Mouse (Mus musculus): ENCODE results near the gene Atp6v0c.

The Atp6v0c gene

GRCm38 (mm10) chr17:24205284-24205888 is 35.9 kb upstream of the Atp6v0c start, which contains the start of gene Tbc1d24:
Gene Tbc1d24 (minus strand): TSS chr17:24205562.
- TF ChIP-seq GATA4 (IDR thresholded peaks at IDR 0.05; ENCODE audit: insufficient replicate concordance, low read length) = no peak

- TF ChIP-seq GATA4 (IDR thresholded peaks at IDR 0.05; ENCODE audit: insufficient replicate concordance, low read length) = no peak
These were observed 35.3 kb upstream of the Atp6v0c start for GRCm38 (mm10) chr17:24204846-24205245.

GRCm38 (mm10) chr17:24203611-24204534 is 34.4 kb upstream of the Atp6v0c start:
- TF ChIP-seq GATA4 (IDR thresholded peaks at IDR 0.05; ENCODE audit: insufficient replicate concordance, low read length) = no peak

DNA sequence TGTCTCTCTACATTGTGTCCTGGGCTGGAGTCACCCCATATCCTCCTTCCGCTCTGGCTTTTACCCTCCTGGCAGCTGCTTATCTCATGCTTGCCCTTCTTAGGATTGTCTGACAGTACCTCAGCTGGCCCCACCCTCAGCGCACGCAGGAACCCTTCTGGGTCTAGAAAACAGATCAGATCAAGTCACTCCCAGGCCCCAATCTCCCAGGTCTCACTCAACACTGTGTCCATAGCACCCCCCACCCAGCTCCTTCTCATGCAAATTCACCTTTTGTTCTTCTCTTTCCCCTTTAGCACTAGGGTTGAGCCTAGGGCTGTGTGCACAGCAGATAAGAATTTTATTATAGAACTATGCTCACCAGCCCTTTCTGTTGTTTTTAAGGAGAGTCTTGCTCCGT is 33.6 kb upstream of the Atp6v0c start:
- TF ChIP-seq GATA4 (IDR thresholded peaks at IDR 0.05; ENCODE audit: insufficient replicate concordance, low read length) = no peak

DNA sequence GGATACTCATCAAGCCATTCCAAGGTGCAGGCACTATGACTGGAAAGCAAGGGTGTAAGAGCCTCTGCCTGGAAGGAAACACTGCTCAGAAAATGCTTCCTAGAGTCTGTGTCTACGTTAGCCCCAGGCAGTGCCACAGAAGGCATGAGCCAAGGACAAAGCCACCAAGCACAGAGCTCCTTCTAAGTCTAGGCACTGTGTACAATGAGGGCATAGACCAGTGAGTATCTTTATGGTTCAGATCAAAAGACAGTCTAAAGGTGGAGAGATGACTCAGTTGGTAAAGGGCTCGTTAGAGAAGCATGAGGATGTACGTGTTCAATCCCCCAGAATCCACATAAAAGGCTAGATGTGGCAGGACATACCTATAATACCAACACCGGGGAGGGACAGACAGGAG is 31.6 kb upstream of the Atp6v0c start:
- TF ChIP-seq GATA4 (IDR thresholded peaks at IDR 0.05; ENCODE audit: insufficient replicate concordance, low read length) = no peak

- no peak for TF ChIP-seq GATA4 (IDR thresholded peaks at IDR 0.05; ENCODE audit: insufficient replicate concordance, low read length)
These were observed 30.2 kb upstream of the Atp6v0c start for GRCm38 (mm10) chr17:24199741-24200140.

- TF ChIP-seq GATA4 (IDR thresholded peaks at IDR 0.05; ENCODE audit: insufficient replicate concordance, low read length) = no peak
These were observed 29.8 kb upstream of the Atp6v0c start for GRCm38 (mm10) chr17:24199252-24199651.

GRCm38 (mm10) chr17:24197032-24197824 is 27.7 kb upstream of the Atp6v0c start:
- no peak for TF ChIP-seq GATA4 (IDR thresholded peaks at IDR 0.05; ENCODE audit: insufficient replicate concordance, low read length)

- TF ChIP-seq GATA4 (IDR thresholded peaks at IDR 0.05; ENCODE audit: insufficient replicate concordance, low read length) = no peak
These were observed 25.8 kb upstream of the Atp6v0c start for GRCm38 (mm10) chr17:24195349-24195748.

- no peak for TF ChIP-seq GATA4 (IDR thresholded peaks at IDR 0.05; ENCODE audit: insufficient replicate concordance, low read length)
These were observed 24.3 kb upstream of the Atp6v0c start for GRCm38 (mm10) chr17:24193769-24194168.

DNA sequence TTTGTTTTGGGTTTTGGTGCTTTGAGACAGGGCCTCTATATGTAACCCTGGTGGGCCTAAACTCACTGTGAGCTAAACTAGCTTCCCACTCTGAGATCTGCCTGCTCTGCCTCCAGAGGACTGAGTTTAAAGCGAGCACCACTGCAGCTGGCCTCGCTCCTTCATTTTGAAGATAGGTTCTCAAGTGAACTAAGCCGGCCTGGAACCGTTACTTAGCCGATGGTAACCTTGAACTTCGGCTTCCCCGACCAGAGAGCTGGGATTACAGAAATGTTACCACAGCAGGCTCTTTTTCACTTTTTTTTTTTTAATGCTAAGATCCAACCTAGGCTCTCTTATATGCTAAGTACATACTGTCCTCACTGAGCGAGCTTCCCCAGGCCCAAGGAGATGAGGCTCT is 23.8 kb upstream of the Atp6v0c start:
- TF ChIP-seq GATA4 (IDR thresholded peaks at IDR 0.05; ENCODE audit: insufficient replicate concordance, low read length) = no peak

- TF ChIP-seq GATA4 (IDR thresholded peaks at IDR 0.05; ENCODE audit: insufficient replicate concordance, low read length) = no peak
These were observed 23.3 kb upstream of the Atp6v0c start for GRCm38 (mm10) chr17:24192848-24193247.

DNA sequence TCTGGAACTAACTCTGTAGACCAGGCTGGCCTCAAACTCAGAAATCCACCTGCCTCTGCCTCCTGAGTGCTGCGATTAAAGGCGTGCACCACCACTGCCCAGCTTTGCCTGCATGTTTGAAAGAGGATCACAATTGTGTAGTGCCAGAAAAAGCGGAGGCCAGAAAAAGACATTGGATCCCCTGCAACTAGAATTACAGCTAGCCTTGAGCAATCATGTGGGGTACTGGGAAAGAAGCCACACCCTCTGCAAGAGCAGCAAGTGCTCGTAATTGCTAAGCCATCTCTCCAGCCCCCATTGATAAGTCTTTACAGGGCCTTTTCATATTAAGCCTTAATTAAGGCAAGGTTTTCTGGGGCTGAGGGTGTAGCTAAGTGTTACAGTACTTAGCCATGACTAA is 22.0 kb upstream of the Atp6v0c start:
- TF ChIP-seq GATA4 (IDR thresholded peaks at IDR 0.05; ENCODE audit: insufficient replicate concordance, low read length) = no peak

GRCm38 (mm10) chr17:24190934-24191333 is 21.4 kb upstream of the Atp6v0c start:
- no peak for TF ChIP-seq GATA4 (IDR thresholded peaks at IDR 0.05; ENCODE audit: insufficient replicate concordance, low read length)

DNA sequence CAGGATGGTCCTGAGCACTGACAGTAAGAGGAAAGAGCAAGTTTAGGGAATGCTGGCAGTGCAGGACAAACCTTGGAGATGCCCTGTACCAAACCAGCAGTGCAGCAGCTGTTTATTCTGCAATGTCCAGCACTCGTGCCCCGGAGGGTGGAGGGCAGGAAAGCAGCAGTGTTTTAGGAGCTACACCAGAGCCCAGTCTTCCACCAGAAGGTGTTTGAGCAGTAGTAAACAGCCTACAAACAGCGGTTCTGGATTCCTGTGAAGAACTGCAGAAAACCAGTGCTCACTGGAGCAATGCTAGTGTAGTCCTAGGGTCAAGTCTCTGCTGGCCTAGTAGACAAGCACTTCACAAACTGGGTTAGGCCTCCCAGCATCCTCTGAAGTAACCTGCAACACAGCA is 4.8 kb upstream of the Atp6v0c start:
- no peak for TF ChIP-seq GATA4 (IDR thresholded peaks at IDR 0.05; ENCODE audit: insufficient replicate concordance, low read length)

Measured in liver, adult (tissue).